Mouse (Mus musculus) thymus, postnatal 0 days (tissue): ENCODE measurements around the gene Onecut1. TPM values are rescaled to one million over a fixed set of nuclear protein-coding genes. Genes with fewer than 3 reads are reported as not detected.

Experiments used
- DNase-seq: peaks from one replicate; pipeline ENCODE4 v3.0.0-alpha.2; 2015; ENCODE audit warnings: low spot score
- polyA plus RNA-seq: library from polyadenylated mRNA; unstranded; fragments of >200 nt; fragmentation: Nextera tagmentation; extraction: Ambion mirVana; gene quantifications from 2 replicates; pipeline ENCODE4 v1.2.1, GENCODE M21; 2015

Gene Onecut1
- polyA plus RNA-seq, 1 experiment from 2014 or later: not detected

DNA sequence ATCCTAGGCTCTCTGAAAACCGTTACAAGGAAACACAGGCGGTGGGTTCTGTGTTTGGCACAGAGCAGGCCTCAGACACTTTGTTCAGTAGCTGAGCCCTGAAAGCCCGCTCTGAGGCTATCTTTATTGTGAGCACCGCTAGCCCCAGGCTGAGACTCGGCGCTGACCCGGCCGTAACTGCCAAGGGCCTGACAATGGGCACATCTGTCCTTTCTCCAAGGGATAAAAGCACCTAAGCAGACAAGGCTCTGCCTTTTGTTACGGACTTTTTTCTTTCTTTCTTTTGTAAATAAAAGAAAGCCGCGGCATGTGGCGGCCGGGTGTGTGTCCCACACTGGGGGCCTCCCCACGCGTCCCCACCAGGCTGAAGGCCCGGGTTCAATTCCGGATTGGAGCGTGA lies 1.3 kb upstream of the Onecut1 start:
- DNase-seq: no peak

DNA sequence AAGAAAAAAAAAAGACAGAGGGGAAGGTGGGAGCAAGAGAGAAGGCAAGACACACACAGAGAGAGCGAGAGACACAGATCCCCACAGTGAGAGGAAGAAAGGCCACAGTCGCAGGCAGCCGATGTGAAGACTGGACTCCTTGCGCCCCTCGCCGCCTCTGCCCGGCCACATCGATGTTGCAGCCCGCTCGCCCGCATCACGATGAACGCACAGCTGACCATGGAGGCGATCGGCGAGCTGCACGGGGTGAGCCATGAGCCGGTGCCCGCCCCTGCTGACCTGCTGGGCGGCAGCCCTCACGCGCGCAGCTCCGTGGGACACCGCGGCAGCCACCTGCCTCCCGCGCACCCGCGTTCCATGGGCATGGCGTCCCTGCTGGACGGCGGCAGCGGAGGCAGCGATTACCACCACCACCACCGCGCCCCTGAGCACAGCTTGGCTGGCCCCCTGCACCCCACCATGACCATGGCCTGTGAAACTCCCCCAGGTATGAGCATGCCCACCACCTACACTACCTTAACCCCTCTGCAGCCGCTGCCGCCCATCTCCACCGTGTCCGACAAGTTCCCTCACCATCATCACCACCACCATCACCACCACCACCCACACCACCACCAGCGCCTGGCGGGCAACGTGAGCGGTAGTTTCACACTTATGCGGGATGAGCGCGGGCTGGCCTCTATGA lies 517 bp downstream of the Onecut1 start:
- DNase-seq: no peak

DNA sequence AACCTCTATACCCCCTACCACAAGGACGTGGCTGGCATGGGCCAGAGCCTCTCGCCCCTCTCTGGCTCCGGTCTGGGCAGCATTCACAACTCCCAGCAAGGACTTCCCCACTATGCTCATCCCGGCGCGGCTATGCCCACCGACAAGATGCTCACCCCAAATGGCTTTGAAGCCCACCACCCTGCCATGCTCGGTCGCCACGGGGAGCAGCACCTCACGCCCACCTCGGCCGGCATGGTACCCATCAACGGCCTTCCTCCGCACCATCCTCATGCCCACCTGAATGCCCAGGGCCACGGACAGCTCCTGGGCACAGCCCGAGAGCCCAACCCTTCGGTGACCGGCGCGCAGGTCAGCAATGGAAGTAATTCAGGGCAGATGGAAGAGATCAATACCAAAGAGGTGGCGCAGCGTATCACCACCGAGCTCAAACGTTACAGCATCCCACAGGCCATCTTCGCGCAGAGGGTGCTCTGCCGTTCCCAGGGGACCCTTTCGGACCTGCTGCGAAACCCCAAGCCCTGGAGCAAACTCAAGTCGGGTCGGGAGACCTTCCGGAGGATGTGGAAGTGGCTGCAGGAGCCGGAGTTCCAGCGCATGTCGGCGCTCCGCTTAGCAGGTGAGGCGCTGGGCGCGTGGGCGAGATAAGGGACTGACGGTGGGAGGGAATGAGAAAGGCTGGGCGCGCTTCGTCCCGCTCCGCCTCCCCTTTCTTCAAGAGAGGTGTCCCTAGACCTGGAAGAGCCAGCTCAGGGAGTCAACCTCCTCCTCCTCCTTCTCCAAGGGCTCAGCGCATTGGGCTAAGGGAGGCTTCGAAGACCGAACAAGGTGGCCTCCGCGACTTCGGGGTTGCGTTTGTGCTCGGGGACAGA lies 1.3 kb downstream of the Onecut1 start:
- DNase-seq: no peak

DNA sequence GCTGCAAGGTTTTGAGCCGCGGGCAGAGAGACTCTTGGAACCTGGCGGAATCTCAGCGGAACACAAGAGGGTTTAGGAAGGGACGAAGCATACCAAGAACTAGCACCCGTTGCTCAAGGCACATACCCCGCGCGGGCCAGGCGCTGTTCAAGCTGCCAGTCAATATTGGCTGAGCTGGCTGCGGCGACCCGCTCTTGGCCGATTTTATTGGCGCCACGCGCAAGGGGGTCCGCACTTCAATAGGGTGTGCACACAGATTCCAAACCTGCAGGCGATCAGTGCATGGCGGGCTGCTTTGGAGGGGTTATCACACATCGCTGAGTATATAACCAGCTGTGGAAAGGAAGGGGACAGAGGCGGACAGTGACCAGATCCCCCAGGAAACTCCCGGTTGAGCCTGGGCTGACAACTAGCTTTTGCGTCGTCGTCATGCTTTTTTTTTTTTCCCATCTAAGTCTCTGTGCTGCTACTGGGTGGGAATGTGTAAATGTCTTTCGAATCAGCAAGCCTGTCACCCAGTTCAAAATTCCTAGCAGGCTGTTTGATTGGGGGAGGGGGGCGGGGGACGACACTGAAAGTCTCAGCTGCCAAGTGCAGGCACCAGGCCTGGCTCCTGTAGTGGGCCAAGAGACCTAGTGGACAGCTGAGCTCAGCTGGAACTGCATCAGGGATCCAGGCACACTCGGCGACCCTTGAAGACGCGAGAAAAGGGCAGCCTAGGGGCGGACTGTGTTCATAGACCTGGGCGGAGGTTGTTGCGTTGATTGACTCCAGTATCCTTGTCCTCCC lies 2.1 kb downstream of the Onecut1 start:
- DNase-seq: no peak

GRCm38 (mm10) chr9:74864471-74864870 lies 2.8 kb downstream of the Onecut1 start:
- no peak for DNase-seq

GRCm38 (mm10) chr9:74866596-74867313 lies 5.0 kb downstream of the Onecut1 start:
- no peak for DNase-seq

DNA sequence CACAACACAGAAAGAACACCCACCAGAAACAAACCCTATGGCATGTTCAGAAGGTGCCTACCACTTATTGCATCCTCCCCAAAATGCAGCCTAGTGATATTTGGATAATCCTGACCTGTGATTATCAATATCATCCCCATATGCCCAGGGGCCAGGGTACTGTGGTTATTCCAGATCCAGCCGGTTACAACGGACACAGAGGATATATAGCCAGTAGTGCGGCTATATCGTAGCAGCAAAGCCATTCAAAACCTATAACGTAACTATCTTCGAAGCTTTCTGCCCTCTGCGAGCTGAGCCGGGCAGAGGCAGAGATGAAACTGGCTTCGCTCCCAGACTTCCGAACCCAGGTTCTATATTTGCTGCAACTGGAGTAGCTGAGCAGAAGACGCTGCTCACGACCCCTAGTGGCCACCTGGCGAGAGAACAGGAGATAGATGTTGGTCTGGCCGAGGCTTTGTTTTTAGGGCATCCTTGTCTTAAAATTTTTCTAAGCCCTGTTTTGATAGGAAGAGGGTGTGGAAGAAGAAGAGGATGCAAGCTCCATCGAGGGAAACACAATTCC lies 6.0 kb downstream of the Onecut1 start:
- DNase-seq: no peak

DNA sequence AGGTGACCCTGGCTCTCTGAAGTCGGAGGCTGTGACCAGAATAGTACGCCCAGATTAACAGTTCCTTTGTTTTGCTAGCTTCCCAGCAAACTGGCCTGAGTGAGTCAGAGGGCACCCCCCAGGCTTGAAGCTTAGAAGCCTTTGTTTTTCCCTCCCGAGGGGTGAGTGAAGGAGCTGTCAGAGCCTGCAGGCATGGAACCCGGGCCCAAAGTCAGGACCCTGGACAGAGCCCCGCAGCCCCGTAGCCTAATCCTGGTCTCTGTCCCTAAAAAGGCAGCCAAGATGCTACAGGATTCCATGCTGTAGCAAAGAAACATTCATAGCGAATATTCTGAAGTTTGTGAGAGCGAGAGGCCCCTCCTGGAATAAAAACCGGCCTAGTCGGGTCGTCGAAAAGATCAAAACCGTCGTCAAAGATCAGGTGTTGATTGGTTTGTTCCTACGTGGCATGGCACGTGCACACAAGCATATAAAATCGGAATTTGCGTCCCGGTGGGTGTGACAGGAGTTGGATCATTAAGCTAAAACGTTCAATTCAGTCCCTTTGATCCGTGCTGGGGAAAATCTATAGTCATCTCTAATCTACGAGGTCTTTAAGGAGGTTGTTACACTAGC lies 6.7 kb downstream of the Onecut1 start:
- DNase-seq: no peak

DNA sequence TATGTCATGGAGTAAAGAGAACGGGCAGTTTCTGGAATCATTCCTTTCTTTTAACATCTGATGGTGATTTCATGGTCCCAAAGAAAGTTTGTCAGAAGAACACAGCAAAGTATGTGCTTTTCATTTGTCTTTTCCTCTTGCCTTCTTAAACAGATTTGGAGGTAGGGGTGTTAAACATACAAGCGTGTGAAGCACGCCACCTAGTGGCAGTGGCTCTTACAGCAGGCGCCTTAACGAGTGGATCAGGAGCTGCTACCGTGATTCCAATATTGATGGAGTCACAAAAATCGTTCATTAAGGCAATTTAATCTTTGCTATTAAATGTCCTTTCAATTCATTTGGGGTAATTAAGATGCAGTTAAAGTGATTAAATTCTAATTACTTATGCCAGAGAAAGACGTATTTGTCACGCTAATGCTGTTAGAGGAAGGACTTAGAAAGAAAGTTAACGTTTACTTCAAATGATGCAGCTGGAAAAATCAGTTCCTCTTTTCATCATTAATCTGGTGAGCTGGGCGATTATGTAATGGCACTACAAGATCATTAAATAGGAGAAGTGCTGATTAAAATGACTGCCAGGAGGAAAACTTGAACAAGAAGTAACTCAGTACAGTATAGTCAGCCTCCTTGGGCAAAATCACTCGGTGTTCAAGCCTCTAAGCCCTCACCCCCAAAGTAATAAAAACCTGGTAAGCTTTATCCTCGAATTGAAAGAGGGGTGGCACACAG lies 9.4 kb downstream of the Onecut1 start:
- DNase-seq: peak; percentile 65

- no peak for DNase-seq
These were observed 14.6 kb downstream of the Onecut1 start for GRCm38 (mm10) chr9:74876328-74876727.

DNA sequence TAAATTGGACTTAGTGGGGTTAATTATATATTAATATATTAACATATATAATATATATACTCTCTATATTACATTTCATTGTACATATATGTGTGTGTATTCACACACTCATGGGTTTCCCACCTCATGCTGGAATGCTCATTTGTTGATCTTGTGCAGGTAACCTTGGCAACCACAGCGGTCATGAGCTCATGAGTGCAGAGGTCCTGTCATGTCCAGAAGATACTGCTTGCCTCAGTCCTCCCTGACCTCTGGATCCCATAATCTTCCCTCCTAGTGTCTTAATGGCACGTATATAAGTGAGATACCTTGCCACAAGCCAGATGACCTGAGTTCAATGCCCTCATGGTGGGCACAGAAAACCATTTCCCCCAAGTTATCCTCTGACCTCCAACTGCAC lies 16.0 kb downstream of the Onecut1 start:
- no peak for DNase-seq

DNA sequence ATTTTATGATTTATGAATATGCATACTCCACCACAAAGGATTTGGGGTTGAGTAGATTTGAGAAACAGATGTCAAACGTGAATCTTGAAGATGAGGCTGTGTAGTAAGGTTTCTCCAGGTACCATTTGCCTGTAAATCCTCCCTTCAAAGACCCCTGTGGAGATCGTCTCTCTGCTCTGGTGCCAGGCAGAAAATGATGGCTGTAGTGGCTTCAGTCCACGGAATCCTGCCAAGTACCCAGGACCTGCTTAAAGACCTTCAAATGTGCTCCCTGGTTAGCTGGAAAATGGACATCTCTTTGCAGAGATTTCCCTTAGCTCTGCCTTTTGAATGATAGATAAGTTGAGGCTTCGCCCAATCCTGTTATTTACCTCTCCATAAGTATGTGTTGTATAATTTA lies 26.1 kb downstream of the Onecut1 start:
- no peak for DNase-seq

GRCm38 (mm10) chr9:74896742-74897141 lies 35.0 kb downstream of the Onecut1 start:
- no peak for DNase-seq

GRCm38 (mm10) chr9:74897375-74897982 lies 35.8 kb downstream of the Onecut1 start:
- DNase-seq: no peak

- no peak for DNase-seq
These were observed 38.4 kb downstream of the Onecut1 start for GRCm38 (mm10) chr9:74900141-74900540.

DNA sequence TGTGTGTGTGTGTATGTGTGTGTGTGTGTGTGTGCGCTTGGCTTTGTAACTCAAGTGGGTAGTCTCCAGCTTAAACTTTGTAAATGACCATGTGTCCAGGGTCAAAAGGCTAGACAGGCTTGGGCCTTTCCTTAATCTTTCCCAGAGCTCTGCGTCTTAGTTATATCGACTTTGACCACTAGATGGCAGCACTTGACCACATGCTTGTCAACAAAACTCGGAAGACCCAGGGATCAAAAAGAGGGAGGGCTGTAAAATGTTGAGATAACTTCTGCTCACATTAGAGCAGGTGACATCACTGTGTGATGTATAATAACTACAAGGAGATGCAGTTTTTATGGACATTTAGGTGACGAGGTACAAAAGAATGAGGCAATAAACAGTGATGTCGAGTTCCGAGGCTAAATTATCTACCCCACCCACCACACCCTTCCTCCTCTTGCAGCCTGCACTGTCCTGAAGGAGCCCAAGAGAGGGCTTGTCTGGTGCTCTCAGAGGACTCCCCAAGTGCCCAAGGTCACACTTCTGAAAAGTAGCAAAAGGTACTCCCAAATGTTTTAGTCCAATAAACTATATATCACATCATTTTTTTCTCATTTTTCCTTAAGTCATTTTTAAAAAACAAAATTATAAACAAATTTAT lies 43.3 kb downstream of the Onecut1 start:
- peak; percentile 73 for DNase-seq

DNA sequence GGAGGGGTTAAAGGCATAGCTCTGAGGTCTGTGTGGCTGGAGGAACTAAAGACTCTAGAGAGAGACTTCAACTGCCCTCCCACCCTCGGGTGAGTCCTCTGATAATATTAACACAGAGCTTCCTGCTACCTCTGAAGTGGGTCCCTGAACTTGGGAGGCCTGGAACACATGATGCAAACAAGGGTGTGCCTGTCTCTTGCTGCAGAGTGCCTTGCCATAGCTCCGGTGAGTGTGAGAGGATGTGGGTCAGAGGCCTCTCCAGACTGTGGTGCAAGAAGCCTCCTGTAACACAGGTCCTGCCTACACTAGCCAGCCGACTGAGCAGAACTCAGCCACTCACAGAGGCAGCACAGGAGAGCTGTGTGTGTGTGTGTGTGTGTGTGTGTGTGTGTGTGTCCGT lies 45.2 kb downstream of the Onecut1 start:
- DNase-seq: peak; percentile 12

DNA sequence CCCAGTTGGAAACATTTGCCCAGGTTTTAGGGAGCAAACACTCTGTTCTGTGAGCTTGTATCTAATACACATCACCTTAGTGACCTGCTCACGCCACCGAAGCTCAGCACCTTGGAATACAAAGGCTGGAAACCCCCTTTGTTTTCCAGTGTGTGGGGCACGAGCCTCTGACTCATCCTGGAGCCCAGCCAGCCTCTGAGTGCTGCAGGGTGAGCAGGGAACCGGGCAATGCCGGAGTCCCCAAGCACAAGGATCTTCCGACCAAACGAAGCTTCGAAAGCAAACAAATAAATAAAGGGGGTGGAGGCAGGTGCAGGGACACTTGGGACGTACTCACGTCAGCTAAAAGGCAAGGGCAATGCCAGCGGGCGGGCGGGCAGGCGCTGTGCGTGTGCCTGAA lies 47.5 kb downstream of the Onecut1 start:
- no peak for DNase-seq

DNA sequence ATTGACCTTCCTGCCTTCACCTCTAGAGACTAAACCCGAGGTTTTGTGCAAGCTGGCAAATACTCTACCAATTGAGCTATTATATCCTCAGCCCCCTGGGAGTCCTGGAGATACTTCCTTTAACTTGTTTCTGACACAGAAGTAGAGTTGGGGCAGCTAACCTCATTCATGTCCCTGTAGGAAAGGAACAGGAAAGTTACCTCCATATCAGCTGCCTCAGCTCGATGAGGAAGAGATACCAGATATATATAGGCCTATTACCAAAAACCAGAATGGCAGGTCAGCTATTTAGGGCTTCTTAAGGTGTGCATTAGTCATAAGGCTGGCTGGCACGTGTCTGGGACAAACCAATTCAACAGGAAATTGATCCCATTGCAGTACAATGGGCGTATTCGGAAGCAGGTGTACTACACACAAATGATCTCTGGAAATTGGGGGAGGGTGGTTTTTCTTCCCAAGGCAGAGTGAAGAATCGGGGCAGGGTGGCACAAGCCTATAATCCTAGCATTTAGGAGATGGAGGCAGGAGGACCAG lies 48.6 kb downstream of the Onecut1 start:
- no peak for DNase-seq
